Mouse (Mus musculus) B cell, adult 67 days (primary cell): Measurements from ENCODE around the gene Cdc34b. TPM values are rescaled to one million over a fixed set of nuclear protein-coding genes. Genes with fewer than 3 reads are reported as not detected.

Source experiments
- total RNA-seq, 2 experiments: library from RNA; stranded (reverse); gene quantifications; 4 replicates each; pipeline ENCODE4 v1.2.4; 2023

Cdc34b gene
- total RNA-seq = under 1 TPM in 1 of 2 experiments, not detected in 1; 0.47 TPM

GRCm38 (mm10) chr11:94741732-94742272 is at the start of gene Cdc34b:
Gene Cdc34b (plus strand): TSS chr11:94741782.

GRCm38 (mm10) chr11:94704472-94704871 is 37.1 kb upstream of the Cdc34b start, which contains the start of gene Gm11541:
Gene Gm11541 (minus strand): TSS chr11:94704499.

GRCm38 (mm10) chr11:94782603-94783002 is 41.0 kb downstream of the Cdc34b start, which contains the start of gene Tmem92:
Gene Tmem92 (minus strand): TSS chr11:94782703.

Other genes with a start within 250 kb of the Cdc34b start
- gene Epn3, start 241.8 kb upstream of the Cdc34b start, total RNA-seq = not detected
- 1 to 10 TPM in 1 of 2 experiments, not detected in 1; 1.0 TPM for gene Mycbpap, start 220.0 kb upstream of the Cdc34b start, total RNA-seq
- gene Rsad1, start 192.5 kb upstream of the Cdc34b start, total RNA-seq = 1 to 10 TPM; 7.9 to 9.0 TPM
- gene Chad, start 176.7 kb upstream of the Cdc34b start, total RNA-seq = not detected
- gene Acsf2, start 139.9 kb upstream of the Cdc34b start, total RNA-seq = 10 to 100 TPM; 79.2 to 95.4 TPM
- 10 to 100 TPM; 62.1 to 68.1 TPM for gene Lrrc59, start 112.0 kb upstream of the Cdc34b start, total RNA-seq
- 10 to 100 TPM; 16.9 to 25.4 TPM for gene Mrpl27, start 88.0 kb upstream of the Cdc34b start, total RNA-seq
- 1 to 10 TPM; 1.4 to 2.3 TPM for gene Eme1, start 87.8 kb upstream of the Cdc34b start, total RNA-seq
- gene Xylt2, start 64.3 kb upstream of the Cdc34b start, total RNA-seq = 10 to 100 TPM; 20.6 to 28.2 TPM
- not detected for gene Gm11541, start 37.3 kb upstream of the Cdc34b start, total RNA-seq
- gene Tmem92, start 40.9 kb downstream of the Cdc34b start, total RNA-seq = not detected
- 1 to 10 TPM in 1 of 2 experiments, not detected in 1; 1.2 TPM for gene Col1a1, start 194.4 kb downstream of the Cdc34b start, total RNA-seq
- gene Hils1, start 225.8 kb downstream of the Cdc34b start, total RNA-seq = not detected
- gene Sgca, start 234.5 kb downstream of the Cdc34b start, total RNA-seq = not detected
- 10 to 100 TPM; 74.6 to 78.9 TPM for gene Ppp1r9b, start 249.3 kb downstream of the Cdc34b start, total RNA-seq